Mouse (Mus musculus): ENCODE results near the gene Zfp991. TPM values are rescaled to one million over a fixed set of nuclear protein-coding genes. Genes with fewer than 3 reads are reported as not detected.
A peak's percentile ranks its signal among the peaks of the same experiment; 100 is the strongest.
"Not testable (repeated sequence)": the region's sequence is repeated elsewhere in the genome, so short reads cannot be mapped to it uniquely, and the experiment has no call there.

The Zfp991 gene
- polyA plus RNA-seq, 1 experiment, result not detected

DNA sequence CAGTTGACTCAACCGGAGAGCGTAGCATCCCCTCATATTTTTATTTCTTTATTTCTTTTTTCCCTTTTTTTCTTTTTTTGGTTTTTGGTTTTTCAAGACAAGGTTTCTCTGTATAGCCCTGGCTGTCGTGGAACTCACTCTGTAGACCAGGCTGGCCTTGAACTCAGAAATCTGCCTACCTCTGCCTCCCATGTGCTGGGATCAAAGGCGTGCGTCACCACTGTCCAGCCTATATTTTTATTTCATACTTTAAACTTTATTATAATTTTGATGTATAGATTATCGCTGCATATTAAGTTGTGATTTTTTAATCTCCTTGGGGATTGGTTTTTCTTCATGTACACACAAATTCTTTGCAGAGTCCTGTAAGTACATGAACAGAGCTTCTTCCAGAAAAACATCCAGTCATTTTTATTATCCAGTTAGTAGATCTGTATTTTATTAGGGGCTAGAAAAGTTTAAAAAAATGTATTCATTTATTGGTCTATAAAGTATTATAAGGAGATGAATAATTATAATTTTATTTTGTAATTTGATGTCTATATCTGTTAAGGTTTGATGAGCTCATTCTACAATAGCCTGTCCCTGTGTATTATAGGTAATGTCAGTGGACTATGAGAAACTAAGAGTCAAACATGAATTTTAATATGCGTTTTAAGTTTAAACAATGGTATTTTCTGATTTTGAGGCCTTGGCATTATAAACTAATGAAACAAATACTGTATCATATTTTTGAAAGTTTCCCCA lies 80.5 kb downstream of the Zfp991 start:
- not testable (repeated sequence) for H3K27ac ChIP-seq (ENCODE audit: insufficient read depth, low read depth, low read length); H3K4me3 ChIP-seq (ENCODE audit: insufficient read depth, low read depth, low read length); H3K4me1 ChIP-seq (ENCODE audit: control insufficient read depth, insufficient read depth, low read length)
- 77% methylated on average over 3 of the region's 7 CpGs for WGBS

DNA sequence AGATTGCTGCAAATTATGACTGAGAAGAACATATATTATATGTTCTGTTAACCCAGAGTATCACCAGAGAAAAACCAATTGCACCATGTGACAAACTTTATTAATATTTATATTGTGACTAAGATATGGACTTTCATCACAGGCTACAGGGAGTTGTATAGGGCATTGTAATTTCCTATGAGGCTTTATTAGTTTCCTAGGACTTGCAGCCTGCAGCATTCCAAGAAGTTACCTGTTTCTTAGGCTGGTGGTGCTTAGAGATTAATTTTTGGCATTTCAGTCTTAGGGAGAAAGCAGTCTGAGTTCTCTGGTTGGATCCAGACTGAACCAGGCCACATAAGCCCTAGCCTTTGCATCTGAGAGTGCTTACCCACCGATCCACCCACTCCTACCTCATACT lies 82.4 kb downstream of the Zfp991 start:
- H3K4me1 ChIP-seq (ENCODE audit: control insufficient read depth, insufficient read depth, low read length); H3K4me3 ChIP-seq (ENCODE audit: insufficient read depth, low read depth, low read length); H3K27ac ChIP-seq (ENCODE audit: insufficient read depth, low read depth, low read length): not testable (repeated sequence)
- WGBS, result no CpG with 5 or more reads among the region's 1 CpGs

DNA sequence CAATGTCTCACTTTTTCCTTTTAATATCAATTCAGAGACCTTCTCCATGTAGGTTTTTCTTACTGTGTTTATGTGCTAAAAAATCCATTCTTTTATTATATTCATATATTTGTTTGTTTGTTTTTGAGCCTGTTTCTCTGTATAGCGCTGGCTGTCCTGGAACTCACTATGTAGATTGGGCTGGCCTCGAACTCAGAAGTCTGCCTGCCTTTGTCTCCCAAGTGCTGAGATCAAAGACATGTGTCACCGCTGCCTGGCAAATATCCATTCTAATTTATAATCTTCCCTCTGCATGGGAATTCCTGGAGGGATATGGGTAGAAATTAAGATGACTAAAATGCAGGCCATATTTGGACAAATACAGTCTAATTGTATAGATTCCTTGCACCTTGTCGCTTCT lies 85.8 kb downstream of the Zfp991 start:
- H3K4me1 ChIP-seq (ENCODE audit: control insufficient read depth, insufficient read depth, low read length); H3K27ac ChIP-seq (ENCODE audit: insufficient read depth, low read depth, low read length); H3K4me3 ChIP-seq (ENCODE audit: insufficient read depth, low read depth, low read length): not testable (repeated sequence)
- WGBS, result 72% methylated on average over 3 of the region's 4 CpGs

DNA sequence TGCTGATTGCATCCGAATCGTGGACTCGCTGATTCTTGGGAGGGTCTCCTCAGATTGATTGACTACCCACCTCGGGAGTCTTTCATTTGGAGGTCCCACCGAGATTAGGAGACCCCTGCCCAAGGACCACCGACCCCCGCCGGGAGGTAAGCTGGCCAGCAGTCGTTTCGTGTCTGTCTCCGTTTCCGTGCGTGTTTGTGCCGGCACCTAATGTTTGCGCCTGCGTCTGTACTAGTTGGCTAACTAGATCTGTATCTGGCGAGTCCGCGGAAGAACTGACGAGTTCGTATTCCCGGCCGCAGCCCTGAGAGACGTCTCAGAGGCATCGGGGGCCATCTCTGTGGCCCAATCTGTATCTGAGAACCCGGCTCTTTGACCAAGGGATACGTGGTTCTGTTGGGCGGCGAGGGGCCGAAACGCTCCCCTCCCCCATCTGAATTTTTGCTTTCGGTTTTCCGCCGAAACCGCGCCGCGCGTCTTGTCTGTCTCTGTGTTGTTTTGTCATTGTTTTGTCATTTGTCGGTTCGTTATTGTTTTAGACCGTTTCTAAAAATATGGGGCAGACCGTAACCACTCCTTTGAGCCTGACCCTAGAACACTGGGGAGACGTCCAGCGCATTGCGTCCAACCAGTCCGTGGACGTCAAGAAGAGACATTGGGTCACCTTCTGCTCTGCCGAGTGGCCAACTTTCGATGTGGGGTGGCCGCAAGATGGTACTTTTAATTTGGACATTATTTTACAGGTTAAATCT lies 87.7 kb downstream of the Zfp991 start:
- peak overlapping the region; percentile 0; the same call in 1 of the 2 replicates for H3K4me3 ChIP-seq (ENCODE audit: insufficient read depth, low read depth, low read length)
- H3K4me1 ChIP-seq (ENCODE audit: control insufficient read depth, insufficient read depth, low read length); H3K27ac ChIP-seq (ENCODE audit: insufficient read depth, low read depth, low read length): not testable (repeated sequence)
- 82% methylated on average over 51 of the region's 51 CpGs for WGBS

DNA sequence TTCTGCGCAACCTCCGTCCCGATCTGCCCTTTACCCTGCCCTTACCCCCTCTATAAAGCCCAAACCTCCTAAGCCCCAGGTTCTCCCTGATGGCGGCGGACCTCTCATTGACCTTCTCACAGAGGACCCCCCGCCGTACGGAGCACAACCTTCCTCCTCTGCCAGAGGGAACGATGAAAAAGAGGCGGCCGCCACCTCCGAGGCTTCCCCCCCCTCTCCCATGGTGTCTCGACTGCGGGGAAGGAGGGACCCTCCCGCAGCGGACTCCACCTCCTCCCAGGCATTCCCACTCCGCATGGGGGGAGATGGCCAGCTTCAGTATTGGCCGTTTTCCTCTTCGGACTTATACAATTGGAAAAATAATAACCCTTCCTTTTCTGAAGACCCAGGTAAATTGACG lies 88.4 kb downstream of the Zfp991 start:
- H3K4me3 ChIP-seq (ENCODE audit: insufficient read depth, low read depth, low read length); H3K4me1 ChIP-seq (ENCODE audit: control insufficient read depth, insufficient read depth, low read length): not testable (repeated sequence)
- WGBS, result 81% methylated on average over 17 of the region's 20 CpGs

DNA sequence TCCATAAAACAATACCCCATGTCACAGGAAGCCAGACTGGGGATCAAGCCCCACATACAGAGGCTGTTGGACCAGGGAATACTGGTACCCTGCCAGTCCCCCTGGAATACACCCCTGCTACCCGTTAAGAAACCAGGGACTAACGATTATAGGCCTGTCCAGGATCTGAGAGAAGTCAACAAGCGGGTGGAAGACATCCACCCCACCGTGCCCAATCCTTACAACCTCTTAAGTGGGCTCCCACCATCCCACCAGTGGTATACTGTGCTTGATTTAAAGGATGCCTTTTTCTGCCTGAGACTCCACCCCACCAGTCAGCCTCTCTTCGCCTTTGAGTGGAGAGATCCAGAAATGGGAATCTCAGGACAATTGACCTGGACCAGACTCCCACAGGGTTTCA lies 90.2 kb downstream of the Zfp991 start:
- not testable (repeated sequence) for H3K4me1 ChIP-seq (ENCODE audit: control insufficient read depth, insufficient read depth, low read length); H3K27ac ChIP-seq (ENCODE audit: insufficient read depth, low read depth, low read length); H3K4me3 ChIP-seq (ENCODE audit: insufficient read depth, low read depth, low read length)
- WGBS, result 88% methylated on average over 5 of the region's 5 CpGs

More for the DNA sequence above, 88.4 kb downstream of the Zfp991 start:
- not testable (repeated sequence) for H3K27ac ChIP-seq (ENCODE audit: insufficient read depth, low read depth, low read length)

DNA sequence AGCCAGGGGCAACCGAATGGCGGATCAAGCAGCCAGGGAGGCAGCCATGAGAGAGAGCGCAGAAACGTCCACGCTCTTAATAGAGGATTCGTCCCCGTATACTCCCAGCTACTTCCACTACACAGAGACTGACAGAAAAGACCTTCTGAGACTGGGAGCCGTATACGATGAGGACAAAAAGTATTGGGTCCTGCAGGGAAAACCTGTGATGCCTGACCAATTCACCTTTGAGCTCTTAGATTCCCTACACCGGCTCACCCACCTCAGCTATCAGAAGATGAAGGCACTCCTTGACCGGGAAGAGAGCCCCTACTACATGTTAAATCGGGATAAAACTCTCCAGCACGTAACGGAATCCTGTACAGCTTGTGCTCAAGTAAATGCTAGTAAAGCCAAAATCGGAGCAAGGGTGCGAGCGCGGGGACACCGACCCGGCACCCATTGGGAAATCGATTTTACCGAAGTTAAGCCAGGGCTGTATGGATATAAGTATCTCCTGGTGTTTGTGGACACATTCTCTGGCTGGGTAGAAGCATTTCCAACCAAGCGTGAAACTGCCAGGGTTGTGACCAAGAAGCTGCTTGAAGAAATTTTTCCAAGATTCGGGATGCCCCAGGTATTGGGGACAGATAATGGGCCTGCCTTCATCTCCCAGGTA lies 92.1 kb downstream of the Zfp991 start:
- H3K4me1 ChIP-seq (ENCODE audit: control insufficient read depth, insufficient read depth, low read length); H3K27ac ChIP-seq (ENCODE audit: insufficient read depth, low read depth, low read length); H3K4me3 ChIP-seq (ENCODE audit: insufficient read depth, low read depth, low read length): not testable (repeated sequence)
- WGBS, result 96% methylated on average over 24 of the region's 24 CpGs

DNA sequence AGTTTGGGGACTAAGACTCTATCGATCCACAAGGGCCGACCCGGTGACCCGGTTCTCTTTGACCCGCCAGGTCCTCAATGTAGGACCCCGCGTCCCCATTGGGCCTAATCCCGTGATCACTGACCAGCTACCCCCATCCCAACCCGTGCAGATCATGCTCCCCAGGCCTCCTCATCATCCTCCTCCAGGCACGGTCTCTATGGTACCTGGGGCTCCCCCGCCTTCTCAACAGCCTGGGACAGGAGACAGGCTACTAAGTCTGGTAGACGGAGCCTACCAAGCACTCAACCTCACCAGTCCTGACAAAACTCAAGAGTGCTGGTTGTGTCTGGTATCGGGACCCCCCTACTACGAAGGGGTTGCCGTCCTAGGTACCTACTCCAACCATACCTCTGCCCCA lies 93.8 kb downstream of the Zfp991 start:
- H3K4me1 ChIP-seq (ENCODE audit: control insufficient read depth, insufficient read depth, low read length); H3K4me3 ChIP-seq (ENCODE audit: insufficient read depth, low read depth, low read length); H3K27ac ChIP-seq (ENCODE audit: insufficient read depth, low read depth, low read length): not testable (repeated sequence)
- WGBS, result 93% methylated on average over 10 of the region's 15 CpGs

DNA sequence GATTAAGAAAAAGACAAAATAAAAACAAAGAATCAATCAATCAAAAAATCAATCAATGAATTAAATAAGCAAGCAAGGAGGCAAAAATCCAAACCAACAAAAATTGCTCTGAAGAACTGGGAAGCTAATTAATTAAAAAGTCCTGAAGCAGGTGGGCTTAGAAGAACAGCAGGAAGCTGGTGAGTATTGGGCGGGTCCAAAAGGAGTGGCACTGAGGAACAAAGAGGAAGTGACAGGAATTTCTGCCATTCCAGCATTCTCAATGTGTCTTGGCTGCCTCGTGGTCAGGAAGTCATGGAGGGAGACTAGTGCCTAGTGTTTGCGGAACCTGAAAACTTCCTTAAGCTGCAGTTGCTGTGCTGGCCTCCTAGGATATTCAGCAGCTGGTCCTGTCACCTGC lies 98.2 kb downstream of the Zfp991 start:
- H3K4me3 ChIP-seq (ENCODE audit: insufficient read depth, low read depth, low read length); H3K27ac ChIP-seq (ENCODE audit: insufficient read depth, low read depth, low read length); H3K4me1 ChIP-seq (ENCODE audit: control insufficient read depth, insufficient read depth, low read length): not testable (repeated sequence)
- WGBS, result 66% methylated on average over 3 of the region's 3 CpGs

Other genes with a start within 250 kb of the Zfp991 start
- not detected in 2 replicates for gene Gm21411, start 222.4 kb upstream of the Zfp991 start, polyA plus RNA-seq (2012; ENCODE audit: insufficient read depth, insufficient read length, low replicate concordance, missing spikeins)
- not detected in 2 replicates for gene Zfp989, start 160.1 kb upstream of the Zfp991 start, polyA plus RNA-seq (2012; ENCODE audit: insufficient read depth, insufficient read length, low replicate concordance, missing spikeins)
- gene Rex2, start 110.2 kb upstream of the Zfp991 start, polyA plus RNA-seq (2012; ENCODE audit: insufficient read depth, insufficient read length, low replicate concordance, missing spikeins), result not detected in 2 replicates
- gene Zfp988, start 173.6 kb downstream of the Zfp991 start, polyA plus RNA-seq (2012; ENCODE audit: insufficient read depth, insufficient read length, low replicate concordance, missing spikeins), result not detected in 2 replicates
- not detected in 2 replicates for gene Zfp978, start 229.3 kb downstream of the Zfp991 start, polyA plus RNA-seq (2012; ENCODE audit: insufficient read depth, insufficient read length, low replicate concordance, missing spikeins)

All from olfactory bulb, adult 2 months (tissue).